Mouse (Mus musculus) gastrocnemius, postnatal 4 days (tissue): ENCODE measurements around the gene Rhobtb1. TPM values are rescaled to one million over a fixed set of nuclear protein-coding genes. Genes with fewer than 3 reads are reported as not detected.

ENCODE experiments used
- total RNA-seq, 2 experiments: library from RNA; stranded (reverse); gene quantifications; 2 replicates each; pipeline ENCODE4 v1.2.3; 2021

The Rhobtb1 gene
- total RNA-seq, 2 experiments from 2014 or later, result 23.3 to 25.9 TPM

Other genes with a start within 250 kb of the Rhobtb1 start
- 1 to 10 TPM; 6.2 to 8.3 TPM for gene A930033H14Rik, start 61.7 kb downstream of the Rhobtb1 start, total RNA-seq
- 10 to 100 TPM; 52.7 to 56.0 TPM for gene Cdk1, start 201.5 kb downstream of the Rhobtb1 start, total RNA-seq
- 100 to 1,000 TPM in 1 of 2 experiments, 10 to 100 TPM in 1; 88.7 to 108 TPM for gene Ank3, start 247.3 kb downstream of the Rhobtb1 start, total RNA-seq